Mouse (Mus musculus) lung, postnatal 25 days (tissue): Measurements from ENCODE around the gene Chchd3.

ENCODE experiments used
- DNase-seq: peaks from one replicate; pipeline ENCODE4 v3.0.0; 2022; ENCODE audit warnings: low spot score

Gene Chchd3

DNA sequence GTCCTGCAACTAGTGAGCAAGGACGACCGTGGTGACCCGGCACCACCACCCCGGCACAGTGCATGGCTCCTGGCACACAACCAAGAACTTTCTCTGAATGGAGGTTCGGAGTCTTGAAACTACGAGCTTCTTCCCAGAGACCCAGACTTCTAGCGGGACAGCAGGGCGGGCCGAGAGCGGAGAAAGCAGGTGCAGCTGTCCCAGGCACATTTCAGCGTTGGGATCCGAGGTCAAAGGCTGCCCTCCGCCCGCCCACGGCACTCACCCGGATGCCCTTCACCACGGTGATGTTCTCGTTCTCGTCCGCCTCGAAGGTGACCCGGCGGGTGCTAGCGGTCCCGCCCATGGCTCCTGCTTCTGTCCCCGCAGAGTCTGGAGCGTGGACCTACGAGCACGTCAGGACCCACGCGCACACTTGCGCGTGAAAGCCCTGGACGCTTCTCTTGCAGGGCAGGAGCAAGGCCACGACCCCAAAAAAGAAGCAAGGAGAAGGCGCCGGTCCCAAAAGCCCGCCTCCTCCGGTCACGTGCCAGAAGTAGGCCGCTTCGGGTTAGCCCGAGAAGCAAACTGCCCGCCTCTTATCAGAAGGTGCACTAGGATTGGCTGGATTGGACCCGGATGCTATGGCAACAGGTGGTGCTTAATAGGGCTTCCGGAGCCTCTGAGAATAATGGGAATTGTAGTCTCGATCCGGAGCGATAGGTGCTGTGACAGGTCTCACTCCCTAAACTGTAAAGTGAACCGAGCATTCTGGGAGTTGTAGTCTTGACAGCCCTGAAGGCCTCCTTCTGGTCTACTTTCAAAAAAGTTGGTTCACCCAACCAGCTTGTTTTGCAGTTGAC is at the start of gene Chchd3:
Chchd3 (minus strand) TSS at position 526 of the 842 bp plus-strand sequence.
- DNase-seq = peak; percentile 99

DNA sequence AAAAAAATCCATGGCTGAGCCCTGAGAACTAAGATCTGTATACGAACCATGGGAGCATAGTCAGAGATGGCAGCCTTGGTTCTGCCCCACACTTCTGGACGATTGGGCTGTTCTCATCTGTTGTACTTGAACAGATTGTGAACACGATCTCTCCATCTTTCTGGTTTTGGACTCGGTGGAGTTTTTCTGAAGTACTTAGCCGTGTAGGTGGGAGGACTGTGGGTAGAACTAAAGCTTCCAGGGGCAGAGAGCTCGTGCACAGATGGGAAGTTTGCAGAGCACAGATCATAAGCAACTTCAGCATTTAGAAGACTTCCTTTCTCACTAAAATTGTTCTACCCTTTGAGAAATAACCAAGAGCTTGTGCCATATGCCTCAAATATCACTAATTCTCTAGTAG is 44.6 kb upstream of the Chchd3 start:
- no peak for DNase-seq

- no peak for DNase-seq
These were observed 38.8 kb upstream of the Chchd3 start for GRCm38 (mm10) chr6:33098903-33099302.

DNA sequence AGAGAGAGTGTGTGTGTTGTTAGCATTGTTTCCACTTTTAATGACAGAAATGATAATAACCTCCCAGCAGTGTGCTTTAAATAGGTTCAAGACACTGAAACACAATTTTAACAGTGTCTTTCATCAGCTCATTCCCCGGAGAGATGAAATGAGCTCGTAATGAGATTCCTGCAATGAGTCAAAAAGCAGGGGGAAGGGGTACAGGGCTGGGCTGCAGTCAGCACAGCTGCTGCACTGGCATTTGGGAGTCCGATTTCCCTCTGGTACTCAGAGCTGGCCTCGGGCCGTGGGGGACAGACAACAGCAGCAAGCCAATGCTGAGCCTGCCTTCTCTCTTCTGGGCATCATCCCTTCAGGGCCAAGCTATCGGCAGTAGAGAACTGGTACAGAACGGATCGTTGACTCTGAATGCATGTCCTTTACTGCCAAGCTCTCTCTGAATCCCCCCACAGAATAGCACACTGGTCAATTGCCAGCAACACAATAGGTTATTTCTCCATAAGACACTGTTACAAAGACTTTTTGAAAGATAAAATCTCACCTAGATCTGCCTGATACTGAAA is 34.7 kb upstream of the Chchd3 start:
- no peak for DNase-seq

DNA sequence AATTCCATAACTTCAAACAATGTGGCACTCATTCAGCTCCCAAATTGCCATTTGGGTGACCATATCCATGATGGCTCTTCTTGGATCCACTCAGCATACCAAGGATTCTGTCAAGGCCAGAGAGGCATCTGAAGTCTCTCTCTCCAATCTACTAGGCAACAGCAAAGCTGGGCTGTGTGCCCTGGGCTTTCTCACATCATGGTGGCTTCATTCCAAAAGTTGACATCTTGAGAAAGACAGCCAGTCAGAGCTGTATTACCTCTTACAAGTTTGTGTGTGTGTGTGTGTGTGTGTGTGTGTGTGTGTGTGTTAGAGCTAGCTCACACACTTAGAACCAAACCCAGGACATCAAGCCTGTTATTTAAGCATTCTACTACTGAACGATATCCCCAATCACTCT is 20.1 kb upstream of the Chchd3 start:
- no peak for DNase-seq

GRCm38 (mm10) chr6:33078260-33078936 is 18.3 kb upstream of the Chchd3 start:
- no peak for DNase-seq

DNA sequence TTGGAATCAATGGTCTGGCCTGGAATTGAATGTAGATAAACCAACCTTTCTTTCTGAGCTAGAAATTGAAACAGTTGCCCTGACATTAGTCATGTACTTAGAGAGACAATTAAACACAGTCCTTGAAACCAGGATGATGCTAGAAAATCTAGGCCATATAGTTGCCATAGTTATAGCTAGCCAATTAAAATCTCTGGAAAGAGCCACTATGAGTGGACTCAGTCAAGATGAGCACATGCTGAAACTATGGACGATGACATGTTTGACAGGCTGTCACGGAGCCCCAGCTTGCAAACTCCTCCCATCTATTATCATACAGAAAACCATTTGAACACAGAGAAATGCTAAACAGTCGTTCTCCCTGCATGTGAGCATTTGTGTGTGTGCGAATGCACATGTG is 6.4 kb upstream of the Chchd3 start:
- no peak for DNase-seq

- no peak for DNase-seq
These were observed 784 bp downstream of the Chchd3 start for GRCm38 (mm10) chr6:33059276-33059675.

GRCm38 (mm10) chr6:33056392-33056791 is 3.7 kb downstream of the Chchd3 start:
- no peak for DNase-seq

DNA sequence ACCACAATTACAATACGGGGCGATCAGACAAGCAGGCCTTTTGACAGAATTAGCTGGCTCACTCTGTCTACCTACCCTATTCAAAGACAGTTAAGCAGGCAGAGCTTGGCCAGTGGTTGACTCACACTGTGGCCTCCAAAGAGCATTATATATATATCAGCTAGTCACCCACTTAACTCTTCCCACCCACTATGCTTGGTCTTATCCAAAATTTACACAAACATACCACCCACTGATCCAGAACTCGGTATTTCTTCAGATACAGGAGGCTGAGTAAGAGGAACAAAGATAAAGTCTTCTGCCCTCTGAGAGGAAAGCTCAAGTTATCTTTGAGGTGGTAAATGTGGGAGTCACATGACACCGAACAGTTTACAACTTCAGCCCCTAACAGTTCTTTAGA is 4.4 kb downstream of the Chchd3 start:
- no peak for DNase-seq

GRCm38 (mm10) chr6:33054946-33055345 is 5.1 kb downstream of the Chchd3 start:
- no peak for DNase-seq

GRCm38 (mm10) chr6:33051642-33052041 is 8.4 kb downstream of the Chchd3 start:
- no peak for DNase-seq

DNA sequence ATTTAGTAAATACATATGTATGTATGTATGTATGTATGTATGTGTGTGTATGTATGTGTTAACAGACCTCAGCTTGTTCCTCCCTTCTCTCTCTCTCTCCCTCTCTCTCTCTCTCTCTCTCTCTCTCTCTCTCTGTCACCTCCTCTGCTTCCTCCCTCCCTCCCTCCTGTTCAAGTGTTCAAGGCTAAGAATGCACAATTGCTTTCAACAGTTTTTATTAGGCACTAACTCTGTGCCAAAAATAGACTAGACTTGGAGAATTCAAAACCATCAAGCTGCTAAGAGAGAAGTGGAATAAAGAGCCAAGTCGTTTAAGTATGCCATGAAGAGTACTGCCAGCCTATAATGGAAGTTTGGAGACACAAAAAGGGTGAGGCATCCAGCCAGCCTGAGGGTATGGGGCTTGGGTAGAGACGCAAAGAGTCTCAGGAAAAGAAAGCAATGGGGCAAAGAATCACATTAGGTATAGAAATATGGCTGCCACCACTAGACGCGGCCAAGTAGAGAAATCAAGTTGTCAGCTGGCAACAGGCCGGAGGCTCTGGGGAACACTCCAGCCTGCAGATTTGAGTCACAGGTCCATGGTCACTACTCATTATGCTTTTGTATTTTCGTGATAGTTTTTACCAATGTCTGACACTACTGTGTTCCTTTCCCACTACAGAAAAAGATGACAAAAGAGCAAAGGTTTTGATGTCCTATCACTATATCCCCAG is 10.2 kb downstream of the Chchd3 start:
- DNase-seq = no peak

DNA sequence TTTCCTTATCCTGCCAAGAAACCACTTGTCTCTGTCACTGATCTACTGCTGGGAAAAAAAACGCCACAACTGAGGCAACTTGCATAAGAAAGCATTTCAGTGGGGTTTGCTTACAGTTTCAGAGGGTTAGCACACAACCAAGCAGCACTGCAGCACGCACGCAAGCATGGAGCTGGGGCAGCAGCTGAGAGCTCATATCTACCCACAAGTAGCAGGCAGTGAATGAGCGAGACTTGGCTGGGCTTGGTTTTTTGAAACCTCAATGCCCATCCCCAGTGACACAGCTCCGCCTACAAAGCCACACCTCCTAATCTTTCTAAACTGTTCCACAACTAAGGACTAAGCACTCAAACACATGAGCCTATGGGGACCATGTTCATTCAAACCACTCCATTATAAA is 16.6 kb downstream of the Chchd3 start:
- DNase-seq = no peak

GRCm38 (mm10) chr6:33042880-33043279 is 17.2 kb downstream of the Chchd3 start:
- no peak for DNase-seq

- no peak for DNase-seq
These were observed 18.1 kb downstream of the Chchd3 start for GRCm38 (mm10) chr6:33041978-33042377.

GRCm38 (mm10) chr6:33040360-33041090 is 19.5 kb downstream of the Chchd3 start:
- DNase-seq = no peak

DNA sequence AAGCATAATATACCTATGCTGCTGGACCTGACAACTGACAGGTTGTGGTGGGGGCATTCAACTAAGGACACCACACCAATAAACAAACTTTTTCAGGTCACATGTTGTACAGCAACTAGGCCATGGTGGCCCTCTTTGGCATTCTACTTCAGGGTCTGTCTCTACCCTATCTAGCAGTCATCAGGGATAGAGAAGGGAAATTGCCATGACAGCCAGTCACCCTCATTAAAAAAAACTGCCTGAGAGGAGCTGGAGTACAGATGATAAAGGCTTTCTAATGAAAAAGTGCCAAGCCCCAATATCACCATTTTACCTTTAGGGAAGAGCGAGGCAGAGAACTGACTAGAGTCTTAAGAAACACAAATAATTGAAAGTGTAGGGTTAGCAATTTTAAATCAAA is 27.5 kb downstream of the Chchd3 start:
- no peak for DNase-seq

GRCm38 (mm10) chr6:33031631-33032030 is 28.4 kb downstream of the Chchd3 start:
- DNase-seq = no peak

- DNase-seq = no peak
These were observed 31.8 kb downstream of the Chchd3 start for GRCm38 (mm10) chr6:33028296-33028695.

DNA sequence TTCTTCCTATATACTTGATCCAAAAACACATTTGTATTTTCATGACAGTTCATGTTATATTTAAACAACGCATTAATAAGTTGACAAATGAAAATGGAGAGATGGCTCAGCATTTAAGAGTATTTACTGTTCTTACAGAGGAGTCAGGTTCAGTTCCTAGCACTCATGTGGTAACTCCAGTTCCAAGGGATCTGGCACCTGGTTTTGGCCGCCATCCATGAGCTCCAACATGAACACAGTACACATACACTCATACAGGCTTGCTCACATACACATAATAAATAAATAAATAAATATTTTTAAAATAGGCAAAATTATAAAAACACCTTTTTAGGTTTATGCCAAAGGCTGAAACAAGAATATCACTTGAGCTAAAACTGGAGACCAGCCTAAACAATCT is 35.0 kb downstream of the Chchd3 start:
- no peak for DNase-seq

DNA sequence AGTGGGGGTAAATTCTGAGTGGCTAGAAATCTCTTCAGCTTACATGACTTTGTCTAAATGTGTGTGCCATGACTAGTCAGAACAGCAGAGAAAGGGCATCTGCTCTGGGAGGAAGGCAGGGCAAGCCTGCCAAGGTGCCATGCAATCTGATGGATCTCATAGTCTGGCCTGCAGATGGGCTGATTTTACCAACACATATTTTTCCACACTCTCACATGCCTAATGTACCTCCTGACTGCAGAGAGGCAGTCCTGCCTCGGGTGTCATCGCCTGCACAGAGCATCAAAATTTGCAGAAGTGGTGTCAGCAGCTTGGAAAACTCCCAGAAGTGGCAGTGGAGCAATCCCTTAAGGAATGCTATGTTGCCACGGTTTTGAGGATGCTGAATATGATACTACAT is 55.5 kb downstream of the Chchd3 start:
- DNase-seq = no peak
